Mouse (Mus musculus): ENCODE measurements around the gene Spag9. TPM values are rescaled to one million over a fixed set of nuclear protein-coding genes. Genes with fewer than 3 reads are reported as not detected.

Gene Spag9
- polyA plus RNA-seq, 1 experiment from 2014 or later = 9.2 TPM

DNA sequence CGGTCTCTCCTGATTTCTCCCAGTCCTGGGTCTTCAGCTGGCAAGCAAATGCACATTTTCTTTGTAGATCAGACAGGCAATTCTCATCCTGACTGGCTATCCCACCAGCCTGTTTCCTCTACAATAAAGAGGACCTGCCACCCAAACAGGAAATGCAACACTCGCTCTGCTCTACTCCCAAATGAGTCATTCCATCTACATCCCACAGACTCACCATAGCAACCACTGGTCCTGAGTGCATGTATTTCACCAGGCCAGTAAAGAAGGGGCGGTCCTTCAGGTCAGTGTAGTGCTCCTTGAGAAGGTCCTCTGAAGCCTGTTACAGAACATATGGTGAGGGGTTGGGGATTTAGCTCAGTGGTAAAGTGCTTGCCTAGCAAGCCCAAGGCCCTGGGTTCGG lies 32.9 kb upstream of the Spag9 start:
- H3K36me3 ChIP-seq (replicated peaks) = peaks cover 80% of the 10 kb centered on the region

DNA sequence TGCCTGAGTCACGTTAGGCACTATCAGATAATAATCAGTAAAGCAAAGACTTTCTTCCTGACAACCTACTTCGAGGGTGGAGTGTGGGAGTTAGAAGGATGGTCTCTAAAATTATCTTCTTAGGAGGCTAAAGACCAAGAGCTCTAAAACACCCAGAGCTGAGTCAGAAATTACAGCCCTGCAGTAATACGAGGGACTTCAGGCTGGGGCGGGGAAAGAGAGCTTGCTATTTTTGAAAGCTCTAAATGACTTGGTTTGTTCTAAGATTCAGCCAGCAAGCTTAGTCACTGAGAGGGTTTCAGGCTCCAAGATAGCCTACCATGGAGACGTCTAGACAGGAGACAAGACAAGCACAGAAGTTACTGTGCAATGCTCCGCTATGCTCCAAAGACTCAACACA lies 30.5 kb upstream of the Spag9 start:
- H3K4me3 ChIP-seq (replicated peaks) = no peak overlapping the region
- H3K27ac ChIP-seq (replicated peaks) = no peak overlapping the region
- no peaks in the 10 kb centered on the region for H3K27me3 ChIP-seq
- H3K9me3 ChIP-seq (replicated peaks) = no peaks in the 10 kb centered on the region
- 61% methylated on average over 6 of the region's 6 CpGs for WGBS (ENCODE audit: insufficient replicate concordance)
- H3K4me1 ChIP-seq (replicated peaks) = peaks cover 31% of the 10 kb centered on the region
- no peak overlapping the region for H3K4me2 ChIP-seq
- ATAC-seq (ENCODE audit: insufficient read depth) = no peak
- H3K9ac ChIP-seq = no peak overlapping the region
- peaks cover 56% of the 10 kb centered on the region for H3K36me3 ChIP-seq (replicated peaks)

More for the DNA sequence above, 32.9 kb upstream of the Spag9 start:
- no peaks in the 10 kb centered on the region for H3K27me3 ChIP-seq
- no peaks in the 10 kb centered on the region for H3K9me3 ChIP-seq (replicated peaks)
- H3K4me1 ChIP-seq (replicated peaks) = peaks cover 22% of the 10 kb centered on the region
- H3K4me3 ChIP-seq (replicated peaks) = no peak overlapping the region
- 67% methylated on average over 4 of the region's 4 CpGs for WGBS (ENCODE audit: insufficient replicate concordance)
- ATAC-seq (ENCODE audit: insufficient read depth) = no peak
- H3K9ac ChIP-seq = no peak overlapping the region
- no peak overlapping the region for H3K4me2 ChIP-seq
- no peak overlapping the region for H3K27ac ChIP-seq (replicated peaks)

DNA sequence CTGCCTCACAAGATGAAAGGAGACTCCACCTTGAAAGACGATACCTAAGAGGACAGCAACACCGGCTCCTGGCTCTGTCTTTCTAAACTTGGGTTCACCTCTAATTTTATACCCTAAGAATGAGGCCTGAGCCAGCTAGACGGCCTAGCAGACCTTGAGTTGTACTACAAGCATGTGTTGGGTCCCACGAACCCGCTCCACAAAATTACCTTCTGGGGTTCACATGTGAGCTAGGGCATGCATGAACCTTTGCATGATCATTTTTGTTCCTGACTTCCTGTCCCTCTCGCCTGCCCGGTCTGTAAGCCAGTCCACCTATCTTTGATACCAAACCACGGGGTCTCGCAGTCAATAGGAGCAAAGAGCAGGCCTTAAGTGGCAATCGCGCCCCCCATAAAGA lies 28.5 kb upstream of the Spag9 start:
- peak overlapping the region; percentile 72 for H3K9ac ChIP-seq
- peaks cover 31% of the 10 kb centered on the region for H3K4me1 ChIP-seq (replicated peaks)
- no peaks in the 10 kb centered on the region for H3K27me3 ChIP-seq
- peaks cover 38% of the 10 kb centered on the region for H3K36me3 ChIP-seq (replicated peaks)
- H3K4me3 ChIP-seq (replicated peaks) = peak overlapping the region; percentile 75
- WGBS (ENCODE audit: insufficient replicate concordance) = under 1% methylated on average over 11 of the region's 11 CpGs
- H3K9me3 ChIP-seq (replicated peaks) = no peaks in the 10 kb centered on the region
- H3K4me2 ChIP-seq = peak overlapping the region; percentile 90
- H3K27ac ChIP-seq (replicated peaks) = peak overlapping the region; percentile 69
- no peak for ATAC-seq (ENCODE audit: insufficient read depth)

DNA sequence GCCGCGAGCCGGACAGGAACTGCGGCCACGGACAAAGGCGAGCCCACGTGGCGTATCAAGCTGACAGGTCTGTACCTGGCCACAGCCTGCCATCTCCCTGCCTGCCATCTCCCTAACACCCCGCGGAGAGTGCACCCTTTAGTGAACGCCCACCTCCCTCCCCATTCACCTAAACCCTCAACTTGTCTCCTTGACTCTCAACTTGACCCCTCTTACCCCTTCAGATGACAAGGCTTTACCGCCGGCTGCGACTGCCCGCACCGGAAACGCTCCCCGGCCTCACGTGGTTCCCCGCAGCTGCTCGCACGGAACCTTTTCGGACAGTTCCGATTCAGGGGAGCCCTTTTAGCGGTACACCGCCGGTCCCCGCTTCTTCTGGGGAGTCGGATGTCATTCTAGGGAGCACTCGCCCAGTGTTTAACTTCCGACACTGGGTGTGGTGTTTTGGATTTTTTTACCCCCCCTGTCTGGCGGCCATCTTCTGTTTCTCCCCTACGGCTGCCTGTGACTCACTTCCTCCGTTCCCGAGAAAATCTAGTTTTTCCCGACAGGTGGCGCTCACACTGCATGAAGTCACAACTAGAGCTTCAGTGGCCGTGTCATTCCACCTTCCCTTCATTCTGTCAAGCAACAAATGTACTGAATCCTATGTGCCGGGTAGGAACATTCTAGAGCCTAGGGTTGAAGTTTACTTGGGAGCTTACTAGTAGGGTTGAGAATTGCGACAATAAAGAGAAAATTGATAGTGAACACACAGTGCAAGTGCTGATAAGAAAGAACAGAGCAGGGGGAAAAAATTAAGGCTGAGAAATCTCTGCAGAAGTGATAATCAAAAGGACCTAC lies 27.7 kb upstream of the Spag9 start, which contains the start of the genes Gm20390 and Nme1:
Gene Gm20390, minus strand, starts transcription at position 289 of the 843 bp plus-strand sequence.
Gene Nme1, minus strand, starts transcription at position 517 of the 843 bp plus-strand sequence.
- H3K36me3 ChIP-seq (replicated peaks) = peaks cover 29% of the 10 kb centered on the region
- H3K9ac ChIP-seq = peak within 1 kb of the TSS; percentile 72
- peak; percentile 95 for ATAC-seq (ENCODE audit: insufficient read depth)
- peaks cover 31% of the 10 kb centered on the region for H3K4me1 ChIP-seq (replicated peaks)
- under 1% methylated on average over 40 of the region's 40 CpGs for WGBS (ENCODE audit: insufficient replicate concordance)
- H3K4me2 ChIP-seq = peak within 1 kb of the TSS; percentile 90
- H3K27me3 ChIP-seq = no peaks in the 10 kb centered on the region
- H3K4me3 ChIP-seq (replicated peaks) = peak within 1 kb of the TSS; percentile 75
- H3K9me3 ChIP-seq (replicated peaks) = no peaks in the 10 kb centered on the region
- H3K27ac ChIP-seq (replicated peaks) = peak within 1 kb of the TSS; percentile 69

DNA sequence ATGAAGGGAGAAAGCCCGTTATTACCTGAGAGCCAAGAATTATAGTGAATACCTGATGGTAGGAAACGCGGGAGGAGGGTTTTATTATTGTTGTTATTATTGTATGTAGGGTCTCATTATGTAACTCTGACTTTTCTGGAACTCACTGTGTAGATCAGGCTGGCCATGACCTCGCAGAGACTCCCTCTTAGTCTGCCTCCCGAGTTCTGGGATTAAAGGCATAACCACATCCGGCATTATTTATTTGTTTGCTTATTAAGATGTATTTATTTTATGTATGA lies 27.1 kb upstream of the Spag9 start:
- peak overlapping the region; percentile 90 for H3K4me2 ChIP-seq
- H3K4me1 ChIP-seq (replicated peaks) = peaks cover 31% of the 10 kb centered on the region
- H3K36me3 ChIP-seq (replicated peaks) = peaks cover 25% of the 10 kb centered on the region
- no peak for ATAC-seq (ENCODE audit: insufficient read depth)
- H3K9ac ChIP-seq = peak overlapping the region; percentile 72
- H3K9me3 ChIP-seq (replicated peaks) = no peaks in the 10 kb centered on the region
- H3K27ac ChIP-seq (replicated peaks) = peak overlapping the region; percentile 69; the same call in 1 of the 2 replicates
- peak overlapping the region; percentile 75 for H3K4me3 ChIP-seq (replicated peaks)
- H3K27me3 ChIP-seq = no peaks in the 10 kb centered on the region
- WGBS (ENCODE audit: insufficient replicate concordance) = 36% methylated on average over 6 of the region's 6 CpGs

DNA sequence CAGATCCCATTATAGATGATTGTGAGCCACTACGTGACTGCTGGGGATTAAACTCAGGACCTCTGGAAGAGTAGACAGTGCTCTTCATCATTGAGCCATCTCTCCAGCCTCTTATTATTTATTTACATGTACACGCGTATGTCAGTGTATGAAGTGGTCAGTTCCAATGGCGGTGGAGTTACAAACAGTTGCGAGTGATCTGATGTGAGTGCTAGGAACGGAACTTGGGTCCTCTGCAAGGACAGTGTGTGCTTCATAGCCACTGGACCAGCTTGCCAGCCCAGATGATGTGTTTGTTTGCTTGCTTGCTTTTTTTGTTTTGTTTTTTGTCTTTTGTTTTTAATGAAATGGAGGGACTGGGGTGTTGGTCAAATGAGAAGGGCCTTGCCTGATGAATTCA lies 26.7 kb upstream of the Spag9 start:
- 92% methylated on average over 6 of the region's 6 CpGs for WGBS (ENCODE audit: insufficient replicate concordance)
- ATAC-seq (ENCODE audit: insufficient read depth) = no peak
- H3K4me2 ChIP-seq = peak overlapping the region; percentile 90
- H3K9ac ChIP-seq = no peak overlapping the region
- peaks cover 31% of the 10 kb centered on the region for H3K4me1 ChIP-seq (replicated peaks)
- no peak overlapping the region for H3K27ac ChIP-seq (replicated peaks)
- no peaks in the 10 kb centered on the region for H3K9me3 ChIP-seq (replicated peaks)
- peaks cover 21% of the 10 kb centered on the region for H3K36me3 ChIP-seq (replicated peaks)
- H3K4me3 ChIP-seq (replicated peaks) = no peak overlapping the region; the same call in 1 of the 2 replicates
- H3K27me3 ChIP-seq = no peaks in the 10 kb centered on the region

DNA sequence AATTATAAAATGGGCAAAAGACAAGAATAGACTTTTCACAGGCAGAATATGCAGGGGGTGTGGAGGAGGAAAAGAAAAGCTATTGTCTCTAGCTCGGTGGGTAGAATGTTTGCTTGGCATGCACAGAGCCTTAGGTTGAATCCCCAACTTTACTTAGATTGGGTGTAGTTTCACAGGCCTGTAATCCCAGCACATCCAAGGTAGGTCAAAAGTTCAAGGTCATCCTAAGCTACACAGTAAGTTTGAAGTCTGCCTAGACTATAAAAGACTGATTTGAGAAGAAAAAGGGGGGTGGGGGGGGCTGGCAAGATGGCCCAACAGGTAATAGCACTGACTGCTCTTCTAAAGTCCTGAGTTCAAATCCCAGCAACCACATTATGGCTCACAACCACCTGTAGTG lies 26.1 kb upstream of the Spag9 start:
- H3K4me1 ChIP-seq (replicated peaks) = peaks cover 31% of the 10 kb centered on the region
- no peak overlapping the region for H3K9ac ChIP-seq
- no peaks in the 10 kb centered on the region for H3K9me3 ChIP-seq (replicated peaks)
- no peak overlapping the region for H3K4me3 ChIP-seq (replicated peaks)
- H3K27me3 ChIP-seq = no peaks in the 10 kb centered on the region
- H3K27ac ChIP-seq (replicated peaks) = no peak overlapping the region
- ATAC-seq (ENCODE audit: insufficient read depth) = no peak
- H3K36me3 ChIP-seq (replicated peaks) = peaks cover 15% of the 10 kb centered on the region
- 65% methylated on average over 1 of the region's 1 CpGs for WGBS (ENCODE audit: insufficient replicate concordance)
- no peak overlapping the region for H3K4me2 ChIP-seq

DNA sequence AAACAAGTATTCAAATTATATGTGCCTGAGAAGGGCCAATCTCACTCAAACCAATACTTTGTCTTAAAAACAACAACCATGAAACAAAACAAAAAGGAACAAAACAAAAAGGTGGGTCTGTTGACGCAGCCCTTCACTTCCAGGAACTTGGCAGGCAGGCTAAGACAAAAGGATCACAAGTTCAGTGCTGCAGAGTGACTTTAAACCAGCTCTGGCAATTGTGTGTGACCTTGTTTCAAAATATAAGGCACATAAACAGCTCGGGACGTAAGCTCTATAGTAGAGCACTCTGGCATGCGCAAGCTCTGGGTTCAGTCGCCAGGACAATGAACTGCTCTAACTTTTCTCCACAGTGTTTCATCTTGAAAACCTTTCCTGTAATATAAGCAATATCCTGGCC lies 22.9 kb upstream of the Spag9 start:
- Histone ChIP-seq H3K4me1 (replicated peaks) (peaks cover 9% of the 10 kb centered on the region), H3K27me3 (no peaks in the 10 kb centered on the region), H3K4me2 (no peak overlapping the region), H3K9ac (no peak overlapping the region), H3K9me3 (replicated peaks) (no peaks in the 10 kb centered on the region), H3K27ac (replicated peaks) (no peak overlapping the region), H3K4me3 (replicated peaks) (no peak overlapping the region), H3K36me3 (replicated peaks) (no peaks in the 10 kb centered on the region)
- ATAC-seq (ENCODE audit: insufficient read depth) = no peak
- 79% methylated on average over 5 of the region's 5 CpGs for WGBS (ENCODE audit: insufficient replicate concordance)

DNA sequence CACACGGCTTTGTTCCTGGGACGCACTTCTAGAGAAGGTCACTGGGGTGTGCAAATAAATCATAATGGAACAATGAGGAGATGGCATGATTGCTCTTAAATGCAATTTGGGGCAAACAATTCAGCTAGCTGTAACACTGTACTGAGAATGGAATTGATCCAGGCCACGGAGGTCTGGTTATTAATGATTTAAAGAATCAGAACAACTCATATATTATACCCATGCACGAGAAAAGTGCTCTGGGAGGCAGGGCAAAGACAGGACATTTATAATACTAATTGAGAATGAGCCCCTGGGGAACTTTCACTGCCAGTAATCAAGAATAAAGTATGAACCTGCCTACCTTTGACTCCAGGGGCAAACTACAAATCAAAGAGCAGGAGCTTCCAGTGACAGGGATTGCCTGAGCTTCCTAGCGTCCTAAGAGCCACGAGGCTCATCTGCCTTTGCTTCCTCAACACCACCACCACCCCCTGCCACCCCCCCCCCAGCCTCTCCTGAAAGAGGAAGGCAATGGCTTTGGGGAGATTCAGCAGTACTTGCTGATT lies 16.3 kb upstream of the Spag9 start:
- Histone ChIP-seq H3K27me3 (no peaks in the 10 kb centered on the region), H3K4me3 (replicated peaks) (no peak overlapping the region), H3K9me3 (replicated peaks) (no peaks in the 10 kb centered on the region), H3K4me2 (no peak overlapping the region), H3K4me1 (replicated peaks) (no peaks in the 10 kb centered on the region), H3K27ac (replicated peaks) (no peak overlapping the region), H3K36me3 (replicated peaks) (no peaks in the 10 kb centered on the region), H3K9ac (no peak overlapping the region)
- no peak for ATAC-seq (ENCODE audit: insufficient read depth)
- WGBS (ENCODE audit: insufficient replicate concordance) = 47% methylated on average over 6 of the region's 6 CpGs

DNA sequence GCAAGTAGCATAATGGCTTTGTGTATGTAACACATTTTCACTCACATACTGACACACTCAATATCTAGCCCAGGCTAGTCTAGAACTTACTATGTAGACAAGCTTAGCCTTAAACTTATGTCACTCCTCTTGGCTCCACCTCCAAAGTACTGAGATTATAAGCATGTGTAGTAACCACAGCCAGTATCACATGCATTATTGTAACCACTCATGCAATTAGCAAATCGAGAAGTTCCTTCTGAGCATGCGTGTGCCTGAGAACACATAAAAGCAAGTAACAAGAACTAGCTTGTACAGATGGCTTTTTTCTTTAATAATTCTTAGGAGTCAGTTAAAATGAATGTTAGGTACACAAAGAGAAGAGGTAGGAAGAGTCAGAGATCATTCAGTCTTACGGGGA lies 11.3 kb upstream of the Spag9 start:
- Histone ChIP-seq H3K9ac (no peak overlapping the region), H3K36me3 (replicated peaks) (no peaks in the 10 kb centered on the region), H3K4me2 (no peak overlapping the region), H3K9me3 (replicated peaks) (no peaks in the 10 kb centered on the region), H3K27ac (replicated peaks) (no peak overlapping the region), H3K4me1 (replicated peaks) (peaks cover 15% of the 10 kb centered on the region), H3K4me3 (replicated peaks) (no peak overlapping the region), H3K27me3 (no peaks in the 10 kb centered on the region)
- WGBS (ENCODE audit: insufficient replicate concordance) = 73% methylated on average over 3 of the region's 3 CpGs
- ATAC-seq (ENCODE audit: insufficient read depth) = no peak

DNA sequence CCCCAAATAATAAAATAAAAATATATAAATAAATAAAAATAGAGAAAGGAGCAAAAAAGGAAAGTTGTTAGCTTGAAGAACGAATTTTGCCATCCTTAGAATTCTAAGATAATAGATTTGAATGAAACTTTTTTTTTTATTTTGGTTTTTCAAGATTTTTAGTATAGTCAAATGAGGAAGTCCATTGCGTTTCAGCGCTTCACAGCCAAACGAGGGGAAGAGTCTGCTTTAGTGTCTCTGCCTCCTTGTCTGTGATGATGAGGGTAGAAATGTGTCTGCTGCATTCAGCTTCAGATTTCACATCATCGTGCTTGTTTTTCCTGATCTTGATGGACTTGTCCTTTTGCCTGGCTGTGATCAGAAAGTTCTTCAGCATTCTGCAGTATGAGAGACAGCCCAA lies 10.6 kb upstream of the Spag9 start:
- H3K4me2 ChIP-seq = no peak overlapping the region
- no peak overlapping the region for H3K27ac ChIP-seq (replicated peaks)
- H3K9ac ChIP-seq = no peak overlapping the region
- no peaks in the 10 kb centered on the region for H3K27me3 ChIP-seq
- peaks cover 15% of the 10 kb centered on the region for H3K4me1 ChIP-seq (replicated peaks)
- no peak for ATAC-seq (ENCODE audit: insufficient read depth)
- H3K9me3 ChIP-seq (replicated peaks) = no peaks in the 10 kb centered on the region
- no peak overlapping the region for H3K4me3 ChIP-seq (replicated peaks)
- WGBS (ENCODE audit: insufficient replicate concordance) = 58% methylated on average over 5 of the region's 5 CpGs
- no peaks in the 10 kb centered on the region for H3K36me3 ChIP-seq (replicated peaks)

All from liver, embryonic 15.5 days (tissue).